Mouse (Mus musculus): Measurements from ENCODE around the gene Vcan. TPM values are rescaled to one million over a fixed set of nuclear protein-coding genes. Genes with fewer than 3 reads are reported as not detected.

Vcan gene
- polyA plus RNA-seq, 1 experiment from 2014 or later = 36.3 TPM

DNA sequence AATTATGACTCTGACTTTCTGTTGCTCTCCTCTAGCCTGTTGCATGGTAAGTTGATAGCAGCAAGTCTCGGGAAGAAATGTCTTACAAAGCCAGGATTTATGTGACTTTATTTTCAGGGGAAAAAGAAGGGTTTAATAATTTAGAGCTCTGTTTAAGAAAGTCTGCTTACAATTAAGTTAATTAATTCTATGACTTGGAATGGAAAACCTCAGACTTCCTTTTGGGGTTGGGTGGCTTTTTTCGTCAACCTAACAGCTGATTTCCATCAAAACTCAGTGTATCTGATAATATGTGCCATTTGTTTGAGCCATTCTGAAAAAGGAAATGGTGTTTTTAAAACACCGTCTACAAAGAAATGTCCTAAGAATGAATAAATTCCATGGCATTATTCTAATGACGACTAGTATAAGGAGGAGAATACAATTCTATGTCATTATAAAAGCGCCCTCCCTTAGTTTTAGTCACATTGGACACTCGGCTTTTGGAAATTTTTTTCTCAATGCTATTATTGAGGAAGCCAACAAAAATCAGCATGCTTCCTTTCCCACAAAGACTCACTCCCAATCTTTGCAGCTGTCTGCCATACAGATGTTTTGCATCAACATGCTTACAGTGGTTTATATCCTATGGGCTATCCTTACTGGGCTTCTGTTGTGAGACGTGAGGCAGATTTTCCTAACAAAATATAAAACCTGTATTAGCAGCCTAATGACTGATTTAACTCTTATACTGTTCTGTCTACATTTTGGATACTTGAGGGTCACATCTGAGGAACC, 34.0 kb downstream of the Vcan start:
- Histone ChIP-seq H3K4me3 (no peak overlapping the region), H3K9ac (no peak overlapping the region), H3K36me3 (peaks cover 15% of the 10 kb centered on the region), H3K9me3 (no peaks in the 10 kb centered on the region), H3K4me2 (replicated peaks) (no peak overlapping the region), H3K27me3 (replicated peaks) (no peaks in the 10 kb centered on the region), H3K4me1 (no peaks in the 10 kb centered on the region), H3K27ac (no peak overlapping the region)
- WGBS = 82% methylated on average over 7 of the region's 7 CpGs
- ATAC-seq (ENCODE audit: low FRiP score, low read depth) = no peak

DNA sequence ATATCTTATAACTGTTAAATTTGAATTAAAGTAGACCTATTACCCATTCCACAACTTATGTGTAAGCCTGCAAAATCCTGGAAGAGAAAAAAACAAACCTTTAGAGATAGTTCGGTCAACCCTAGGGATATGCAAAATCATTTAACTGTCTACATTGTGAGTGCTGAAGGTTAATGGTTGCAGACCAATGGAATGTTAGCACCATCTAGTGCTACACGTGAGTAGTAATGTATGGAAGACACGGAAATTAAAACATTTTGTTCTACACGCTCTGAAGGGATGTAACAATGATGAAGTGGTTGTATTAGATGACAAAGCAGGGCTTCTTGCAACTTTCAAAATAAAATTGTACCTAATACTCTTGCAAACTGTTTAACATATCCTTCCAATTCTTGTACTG, 39.9 kb downstream of the Vcan start:
- 89% methylated on average over 4 of the region's 4 CpGs for WGBS
- H3K36me3 ChIP-seq = peaks cover 18% of the 10 kb centered on the region; the same call in 1 of the 2 replicates
- ATAC-seq (ENCODE audit: low FRiP score, low read depth) = no peak

DNA sequence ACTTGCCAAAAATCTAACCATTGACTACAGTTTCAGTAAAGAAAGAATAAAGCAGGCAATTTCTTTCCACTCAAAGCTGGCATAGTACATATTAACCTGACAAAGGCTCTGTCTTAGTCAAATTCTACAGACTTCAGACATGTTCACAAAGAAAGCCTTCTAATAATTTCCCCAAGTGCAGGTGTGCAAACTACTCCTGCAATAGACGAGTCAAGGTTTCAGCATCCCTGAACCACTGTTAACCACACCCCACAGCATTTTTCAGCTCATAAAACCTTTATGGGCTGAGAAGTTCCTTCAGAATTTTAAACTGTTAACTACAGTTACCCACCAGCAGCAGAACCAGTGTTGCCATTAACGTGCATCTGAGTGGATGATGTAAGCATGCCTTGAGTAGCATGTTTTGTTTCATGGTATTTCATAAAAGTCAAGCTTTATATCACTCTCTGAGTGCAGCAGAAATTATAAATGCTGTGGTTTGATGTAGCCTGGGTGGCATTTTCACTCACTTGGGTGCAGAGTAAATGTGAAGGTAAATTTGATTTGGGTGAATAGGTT, 42.2 kb downstream of the Vcan start:
- 87% methylated on average over 2 of the region's 2 CpGs for WGBS
- no peak for ATAC-seq (ENCODE audit: low FRiP score, low read depth)
- H3K27me3 ChIP-seq (replicated peaks) = no peaks in the 10 kb centered on the region
- H3K4me3 ChIP-seq = no peak overlapping the region
- peaks cover 12% of the 10 kb centered on the region; the same call in 1 of the 2 replicates for H3K36me3 ChIP-seq
- H3K9ac ChIP-seq = no peak overlapping the region
- no peak overlapping the region for H3K4me2 ChIP-seq (replicated peaks)
- H3K9me3 ChIP-seq = no peaks in the 10 kb centered on the region
- no peaks in the 10 kb centered on the region for H3K4me1 ChIP-seq
- no peak overlapping the region for H3K27ac ChIP-seq

More for the DNA sequence above, 39.9 kb downstream of the Vcan start:
- no peak overlapping the region for H3K9ac ChIP-seq
- H3K4me1 ChIP-seq = no peaks in the 10 kb centered on the region
- no peaks in the 10 kb centered on the region for H3K9me3 ChIP-seq
- H3K27me3 ChIP-seq (replicated peaks) = no peaks in the 10 kb centered on the region
- H3K4me2 ChIP-seq (replicated peaks) = no peak overlapping the region
- H3K4me3 ChIP-seq = no peak overlapping the region
- no peak overlapping the region for H3K27ac ChIP-seq

DNA sequence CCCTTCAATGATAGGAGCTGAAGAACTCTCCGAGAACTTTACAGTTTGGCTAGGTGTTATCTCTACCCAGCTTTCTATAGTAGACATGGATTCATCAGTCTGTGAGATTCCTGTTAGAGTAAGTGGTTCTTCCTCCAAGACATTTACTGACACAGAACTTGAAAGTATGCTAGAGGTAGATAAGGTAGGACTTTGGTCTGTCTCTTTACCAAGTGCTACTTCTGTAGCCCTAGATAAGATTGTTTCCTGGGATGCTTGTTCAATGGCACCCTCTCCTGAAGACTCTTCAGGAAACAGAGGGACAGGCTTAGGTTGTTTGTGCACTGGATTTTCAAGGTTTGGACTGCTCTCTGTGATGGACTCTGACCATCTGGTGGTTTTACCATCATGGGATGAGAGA, 49.7 kb downstream of the Vcan start:
- Histone ChIP-seq H3K27ac (no peak overlapping the region), H3K4me1 (no peaks in the 10 kb centered on the region), H3K9ac (no peak overlapping the region), H3K4me3 (no peak overlapping the region), H3K4me2 (replicated peaks) (no peak overlapping the region), H3K27me3 (replicated peaks) (no peaks in the 10 kb centered on the region), H3K9me3 (no peaks in the 10 kb centered on the region), H3K36me3 (peaks cover 38% of the 10 kb centered on the region)
- no peak for ATAC-seq (ENCODE audit: low FRiP score, low read depth)
- 95% methylated on average over 1 of the region's 1 CpGs for WGBS

DNA sequence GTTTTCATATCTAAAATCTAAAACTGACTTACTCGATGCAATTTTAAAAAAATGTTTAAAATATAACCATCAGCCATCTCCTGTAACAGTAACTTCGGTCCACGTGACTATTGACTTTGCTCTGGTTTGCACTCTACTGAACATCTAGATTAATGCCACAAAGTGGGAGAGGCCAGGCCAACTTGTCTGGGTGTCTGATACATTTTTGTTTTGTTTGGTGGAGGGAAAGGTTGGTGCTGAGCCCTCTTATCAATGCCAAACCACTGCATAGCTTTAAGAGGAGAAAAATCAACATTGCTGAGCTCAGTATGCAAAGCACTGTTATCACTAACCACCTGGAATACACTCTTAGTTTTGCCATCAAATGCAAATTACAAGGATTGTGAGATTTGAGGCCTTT, 58.8 kb downstream of the Vcan start:
- H3K9me3 ChIP-seq = no peaks in the 10 kb centered on the region
- H3K4me3 ChIP-seq = no peak overlapping the region
- no peak overlapping the region for H3K27ac ChIP-seq
- peaks cover 3% of the 10 kb centered on the region; the same call in 1 of the 2 replicates for H3K36me3 ChIP-seq
- no peaks in the 10 kb centered on the region for H3K4me1 ChIP-seq
- no peak for ATAC-seq (ENCODE audit: low FRiP score, low read depth)
- H3K4me2 ChIP-seq (replicated peaks) = no peak overlapping the region
- no peaks in the 10 kb centered on the region for H3K27me3 ChIP-seq (replicated peaks)
- H3K9ac ChIP-seq = no peak overlapping the region
- WGBS = 95% methylated on average over 3 of the region's 3 CpGs

DNA sequence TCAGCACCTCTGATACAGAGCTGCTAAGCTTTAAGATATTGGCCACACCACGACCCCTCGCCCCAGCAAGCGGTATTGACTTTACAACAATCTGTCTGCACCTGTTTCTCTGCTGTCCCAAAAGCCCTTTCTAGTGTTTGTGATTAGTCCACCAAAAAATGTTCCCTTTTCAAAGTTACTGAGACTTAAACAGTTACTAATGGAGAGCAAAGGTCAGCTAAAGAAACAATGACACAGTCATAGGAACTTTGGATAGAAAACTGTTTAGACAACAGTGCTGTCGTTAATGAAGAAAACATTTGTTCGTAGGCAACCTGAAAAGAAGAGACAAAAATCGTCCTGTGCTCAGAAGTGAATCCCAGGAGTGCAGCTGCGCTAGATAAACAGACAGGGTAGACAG, 60.1 kb downstream of the Vcan start:
- Histone ChIP-seq H3K4me1 (no peaks in the 10 kb centered on the region), H3K9me3 (no peaks in the 10 kb centered on the region), H3K36me3 (0 out of 2 replicates have a peak, but pooled peaks cover 4% of the 10 kb centered on the region), H3K27me3 (replicated peaks) (no peaks in the 10 kb centered on the region), H3K4me3 (no peak overlapping the region), H3K9ac (no peak overlapping the region), H3K4me2 (replicated peaks) (no peak overlapping the region), H3K27ac (no peak overlapping the region)
- ATAC-seq (ENCODE audit: low FRiP score, low read depth) = no peak
- 79% methylated on average over 7 of the region's 7 CpGs for WGBS

DNA sequence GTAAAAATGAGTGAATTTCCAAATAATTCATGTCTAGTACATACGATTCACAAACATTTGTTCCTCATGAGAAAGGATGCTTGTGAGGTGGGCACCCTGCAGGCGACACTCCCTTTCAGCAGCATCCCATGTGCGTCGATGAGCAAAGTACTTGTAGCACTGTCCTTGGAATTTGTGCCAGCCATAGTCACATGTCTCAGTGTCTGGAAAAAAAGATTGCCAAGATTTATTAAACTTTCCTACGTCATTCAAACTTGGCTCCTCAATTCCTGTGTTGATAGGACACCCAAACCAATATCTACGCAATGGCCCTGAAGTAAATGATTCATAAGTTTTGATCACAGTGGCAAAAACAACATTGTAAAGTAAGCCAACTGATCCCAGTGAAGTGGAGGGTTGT, 62.6 kb downstream of the Vcan start:
- Histone ChIP-seq H3K4me2 (replicated peaks) (no peak overlapping the region), H3K9ac (no peak overlapping the region), H3K27ac (no peak overlapping the region), H3K4me1 (no peaks in the 10 kb centered on the region), H3K36me3 (0 out of 2 replicates have a peak, but pooled peaks cover 5% of the 10 kb centered on the region), H3K27me3 (replicated peaks) (no peaks in the 10 kb centered on the region), H3K9me3 (no peaks in the 10 kb centered on the region), H3K4me3 (no peak overlapping the region)
- 91% methylated on average over 6 of the region's 6 CpGs for WGBS
- no peak for ATAC-seq (ENCODE audit: low FRiP score, low read depth)

DNA sequence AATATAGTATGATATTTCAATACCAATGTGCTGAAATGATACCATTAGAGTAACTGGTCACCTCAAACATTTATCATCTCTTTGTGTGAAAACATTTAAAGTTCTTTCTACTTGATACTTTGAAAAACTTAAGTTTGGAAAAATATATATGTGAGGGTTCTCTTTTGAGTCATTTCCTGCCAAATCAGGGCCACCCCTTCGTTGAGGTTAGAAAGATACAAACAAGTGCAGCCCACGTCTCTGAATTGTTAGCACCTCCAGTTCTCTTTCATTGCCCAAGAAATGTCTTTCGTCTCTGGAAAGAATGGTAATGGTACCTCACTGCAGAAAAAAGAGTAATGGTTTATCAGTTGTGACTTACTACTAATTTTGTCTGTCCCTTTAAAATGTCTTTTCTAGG, 71.8 kb downstream of the Vcan start:
- H3K4me2 ChIP-seq (replicated peaks) = no peak overlapping the region
- peaks cover 3% of the 10 kb centered on the region; the same call in 1 of the 2 replicates for H3K36me3 ChIP-seq
- H3K9me3 ChIP-seq = no peaks in the 10 kb centered on the region
- ATAC-seq (ENCODE audit: low FRiP score, low read depth) = no peak
- WGBS = 89% methylated on average over 3 of the region's 3 CpGs
- no peak overlapping the region for H3K4me3 ChIP-seq
- no peaks in the 10 kb centered on the region for H3K4me1 ChIP-seq
- no peak overlapping the region for H3K9ac ChIP-seq
- no peaks in the 10 kb centered on the region for H3K27me3 ChIP-seq (replicated peaks)
- H3K27ac ChIP-seq = no peak overlapping the region

DNA sequence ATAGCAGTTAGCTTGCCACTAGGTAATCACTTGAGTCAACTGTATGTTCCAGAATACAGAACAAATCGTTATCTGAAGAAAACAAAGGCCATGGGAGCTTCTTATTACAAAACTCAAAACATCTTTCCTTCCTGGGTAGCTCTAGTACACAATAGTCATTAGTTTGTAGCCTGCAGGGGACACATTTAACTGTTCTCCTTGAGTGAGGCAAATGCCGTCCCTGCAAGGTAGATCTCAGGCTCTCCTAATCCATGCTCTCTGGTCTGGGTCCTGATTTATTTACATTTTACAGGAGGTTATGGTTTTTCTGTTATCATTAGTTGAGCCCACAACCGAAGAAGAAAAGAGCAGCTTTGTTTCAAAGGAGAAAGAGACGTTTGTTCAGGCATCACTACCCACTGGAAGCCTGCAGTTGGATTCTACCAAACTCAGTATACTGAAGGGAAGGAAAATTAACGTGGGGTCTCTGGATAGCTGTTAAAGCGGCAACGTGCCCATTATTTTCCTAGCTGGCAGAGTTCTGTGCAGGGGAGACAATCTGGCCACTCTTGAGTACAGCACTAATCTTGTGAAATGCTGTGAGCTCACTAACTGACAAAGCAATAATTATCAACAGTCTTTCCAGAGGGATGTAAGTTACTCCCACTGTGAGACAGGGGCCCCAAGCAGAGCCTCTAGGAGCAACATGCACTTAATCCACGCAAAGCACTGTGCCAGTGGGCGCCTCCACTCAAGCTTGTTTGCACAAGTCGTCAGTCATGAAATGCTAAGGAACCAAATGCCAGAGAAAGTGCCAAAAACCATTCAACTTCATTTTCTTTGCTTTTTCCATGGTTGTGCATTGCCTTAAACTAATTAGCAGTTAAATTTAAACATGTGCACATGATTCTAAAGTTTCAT, 73.1 kb downstream of the Vcan start:
- no peak for ATAC-seq (ENCODE audit: low FRiP score, low read depth)
- H3K4me2 ChIP-seq (replicated peaks) = no peak overlapping the region
- 72% methylated on average over 10 of the region's 10 CpGs for WGBS

DNA sequence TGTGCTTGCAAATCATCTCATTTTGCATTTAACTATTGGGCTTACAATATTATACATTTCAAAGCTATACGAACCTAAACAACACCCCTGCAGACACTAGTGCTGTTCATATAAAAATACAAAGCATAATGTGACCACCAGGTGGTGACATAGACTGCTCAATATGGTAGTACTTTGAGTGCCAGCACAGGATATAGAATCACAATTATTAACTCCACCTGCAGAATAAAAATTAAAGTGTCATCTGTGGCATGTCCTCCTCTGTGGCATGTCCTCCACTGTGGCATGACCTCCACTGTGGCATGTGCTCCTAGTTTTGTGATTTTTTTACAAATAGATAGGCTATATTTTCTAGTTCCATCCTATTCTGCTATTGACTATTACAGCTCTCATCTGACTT, 74.2 kb downstream of the Vcan start:
- Histone ChIP-seq H3K4me3 (no peak overlapping the region), H3K9ac (no peak overlapping the region), H3K4me2 (replicated peaks) (no peak overlapping the region), H3K27me3 (replicated peaks) (no peaks in the 10 kb centered on the region), H3K36me3 (no peaks in the 10 kb centered on the region), H3K9me3 (no peaks in the 10 kb centered on the region), H3K4me1 (no peaks in the 10 kb centered on the region), H3K27ac (no peak overlapping the region)
- ATAC-seq (ENCODE audit: low FRiP score, low read depth) = peak; percentile 56; the same call in 1 of the 2 replicates
- 89% methylated on average over 1 of the region's 1 CpGs for WGBS

More for the DNA sequence above, 73.1 kb downstream of the Vcan start:
- Histone ChIP-seq H3K4me3 (no peak overlapping the region), H3K27ac (no peak overlapping the region), H3K36me3 (no peaks in the 10 kb centered on the region), H3K9me3 (no peaks in the 10 kb centered on the region), H3K27me3 (replicated peaks) (no peaks in the 10 kb centered on the region), H3K9ac (no peak overlapping the region), H3K4me1 (no peaks in the 10 kb centered on the region)

DNA sequence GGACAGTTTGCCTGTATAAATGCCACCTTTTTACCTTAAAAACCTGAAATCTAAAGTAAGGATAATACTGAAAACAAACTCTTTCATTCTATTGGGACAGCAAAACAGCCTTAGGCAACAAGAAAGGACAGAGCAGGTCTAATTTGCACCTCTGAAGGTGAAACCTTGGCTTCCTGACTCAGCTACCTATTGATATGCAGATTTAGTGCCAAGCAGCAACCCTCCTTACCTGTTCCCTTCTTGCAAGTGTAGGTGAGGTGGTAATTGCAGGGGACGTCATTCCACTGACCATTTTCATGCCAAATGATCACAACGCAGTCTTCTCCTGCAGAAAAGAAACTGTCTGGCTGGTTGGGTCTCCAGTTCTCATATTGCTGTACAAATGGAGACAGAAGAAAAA, 80.6 kb downstream of the Vcan start:
- Histone ChIP-seq H3K36me3 (no peaks in the 10 kb centered on the region), H3K4me2 (replicated peaks) (no peak overlapping the region), H3K4me3 (no peak overlapping the region), H3K9me3 (no peaks in the 10 kb centered on the region), H3K27ac (no peak overlapping the region), H3K9ac (no peak overlapping the region), H3K4me1 (no peaks in the 10 kb centered on the region), H3K27me3 (replicated peaks) (no peaks in the 10 kb centered on the region)
- WGBS = 85% methylated on average over 2 of the region's 2 CpGs
- ATAC-seq (ENCODE audit: low FRiP score, low read depth) = no peak

DNA sequence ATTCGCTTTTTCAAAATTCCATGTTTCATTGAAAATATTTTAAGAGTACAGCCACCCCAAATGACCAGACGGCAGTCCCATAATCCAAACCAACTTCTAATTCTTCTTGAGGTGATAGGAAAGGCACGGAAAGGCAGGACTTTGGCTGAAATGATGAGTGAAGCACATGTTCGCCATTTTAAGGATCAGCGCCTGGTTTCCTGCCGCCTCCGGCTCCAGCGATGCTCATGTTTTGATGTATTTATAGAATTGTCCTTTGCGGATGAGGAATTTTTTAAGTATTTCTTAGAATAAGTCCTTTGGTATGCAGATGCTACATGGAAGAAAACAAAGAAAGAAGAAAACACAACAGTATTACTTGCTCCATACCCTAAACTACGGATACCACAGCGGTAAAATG, 85.3 kb downstream of the Vcan start:
- Histone ChIP-seq H3K4me2 (replicated peaks) (no peak overlapping the region), H3K36me3 (no peaks in the 10 kb centered on the region), H3K27me3 (replicated peaks) (no peaks in the 10 kb centered on the region), H3K9me3 (no peaks in the 10 kb centered on the region), H3K4me1 (no peaks in the 10 kb centered on the region), H3K27ac (no peak overlapping the region), H3K9ac (no peak overlapping the region), H3K4me3 (no peak overlapping the region)
- ATAC-seq (ENCODE audit: low FRiP score, low read depth) = no peak
- 95% methylated on average over 11 of the region's 11 CpGs for whole genome bisulfite sequencing
